Comparison of ENCODE assay signal across 25 mouse cellular contexts in the genomic region with DNA sequence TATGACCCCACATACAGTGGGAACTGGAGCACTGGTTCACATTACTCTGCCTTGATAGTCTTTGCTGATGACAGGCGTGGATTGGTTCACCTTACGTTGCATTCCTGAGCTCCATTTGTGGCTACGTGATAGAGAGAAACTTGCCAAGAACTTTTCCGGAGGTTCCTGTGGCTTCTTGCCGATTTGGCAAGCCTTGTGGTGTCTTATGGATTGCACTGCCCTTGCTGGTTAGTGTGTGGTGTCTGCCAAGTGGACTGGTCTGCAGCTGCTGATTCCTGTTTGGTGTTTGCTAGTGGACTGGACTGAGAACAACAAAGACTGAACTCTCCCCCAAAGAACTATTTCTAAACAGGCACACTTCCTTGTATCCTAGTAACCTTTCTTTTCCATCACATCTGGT. TPM values are rescaled to one million over a fixed set of nuclear protein-coding genes. Genes with fewer than 3 reads are reported as not detected.
DNase-seq lines count a peak whose midpoint lies in the region; ATAC-seq lines count a peak whose summit lies in the region.
"Had no signal": no experiment of that assay in that cellular context is flagged by ENCODE, and none has a peak within 500 bp of the region (broad histone marks: within the 10 kb centered on the region; RNA-seq: fewer than 3 reads in every experiment).

No protein-coding gene starts in this region.

- no peak overlapping the region for H3K27ac ChIP-seq in forebrain, embryonic 14.5 days (ENCODE audit: low read depth, low read length)
- H3K27ac ChIP-seq in midbrain, embryonic 14.5 days (replicated peaks; ENCODE audit: low read depth, low read length): no peak overlapping the region
- H3K27ac ChIP-seq: embryonic facial prominence, embryonic 13.5 days; embryonic facial prominence, embryonic 15.5 days; forebrain, embryonic 10.5 days; forebrain, embryonic 12.5 days; forebrain, embryonic 15.5 days had no signal

- H3K27me3 ChIP-seq in forebrain, embryonic 14.5 days (replicated peaks; ENCODE audit: control insufficient read depth, insufficient read depth, low read length): no peaks in the 10 kb centered on the region
- H3K27me3 ChIP-seq in midbrain, embryonic 14.5 days (ENCODE audit: control insufficient read depth, insufficient read depth, low read length): no peaks in the 10 kb centered on the region
- H3K27me3 ChIP-seq: Patski had no signal

- no peak overlapping the region for H3K9ac ChIP-seq in forebrain, embryonic 14.5 days (ENCODE audit: low read length)
- H3K9ac ChIP-seq in midbrain, embryonic 14.5 days (replicated peaks; ENCODE audit: low read length): no peak overlapping the region
- H3K9ac ChIP-seq: embryonic facial prominence, embryonic 13.5 days; embryonic facial prominence, embryonic 15.5 days; forebrain, embryonic 12.5 days; forebrain, embryonic 15.5 days; forebrain, postnatal 0 days had no signal

- no peaks in the 10 kb centered on the region for H3K9me3 ChIP-seq in forebrain, embryonic 14.5 days (replicated peaks; ENCODE audit: control insufficient read depth, low read length)
- H3K9me3 ChIP-seq in midbrain, embryonic 14.5 days (ENCODE audit: control insufficient read depth, low read length): no peaks in the 10 kb centered on the region
- H3K9me3 ChIP-seq: embryonic facial prominence, embryonic 13.5 days; embryonic facial prominence, embryonic 15.5 days; forebrain, embryonic 10.5 days; forebrain, embryonic 12.5 days; forebrain, embryonic 15.5 days had no signal

- WGBS in forebrain, embryonic 14.5 days: 86% methylated on average over 5 of the region's 5 CpGs
- WGBS in midbrain, embryonic 14.5 days: 88% methylated on average over 5 of the region's 5 CpGs

- H3K4me3 ChIP-seq in forebrain, embryonic 14.5 days (ENCODE audit: low read depth, low read length): no peak overlapping the region
- no peak overlapping the region for H3K4me3 ChIP-seq in midbrain, embryonic 14.5 days (replicated peaks; ENCODE audit: low read depth, low read length)
- H3K4me3 ChIP-seq: embryonic facial prominence, embryonic 13.5 days; embryonic facial prominence, embryonic 15.5 days; erythroblast, embryonic 14.5 days; forebrain, embryonic 10.5 days; forebrain, embryonic 12.5 days; forebrain, embryonic 15.5 days had no signal

- no peak overlapping the region for H3K4me2 ChIP-seq in forebrain, embryonic 14.5 days (ENCODE audit: low read length)
- H3K4me2 ChIP-seq in midbrain, embryonic 14.5 days (ENCODE audit: low read length): no peak overlapping the region
- H3K4me2 ChIP-seq: embryonic facial prominence, embryonic 13.5 days; embryonic facial prominence, embryonic 15.5 days; forebrain, embryonic 12.5 days; forebrain, embryonic 15.5 days had no signal

- no peaks in the 10 kb centered on the region for H3K4me1 ChIP-seq in forebrain, embryonic 14.5 days (ENCODE audit: control insufficient read depth, insufficient read depth, low read length)
- H3K4me1 ChIP-seq in midbrain, embryonic 14.5 days (ENCODE audit: control insufficient read depth, insufficient read depth, low read length): no peaks in the 10 kb centered on the region
- H3K4me1 ChIP-seq: forebrain, embryonic 12.5 days; forebrain, embryonic 15.5 days had no signal

- H3K36me3 ChIP-seq in forebrain, embryonic 14.5 days (ENCODE audit: control insufficient read depth, insufficient read depth, low read length): no peaks in the 10 kb centered on the region
- no peaks in the 10 kb centered on the region for H3K36me3 ChIP-seq in midbrain, embryonic 14.5 days (ENCODE audit: control insufficient read depth, insufficient read depth, low read length)
- H3K36me3 ChIP-seq: embryonic facial prominence, embryonic 13.5 days; embryonic facial prominence, embryonic 15.5 days; forebrain, embryonic 10.5 days; forebrain, embryonic 12.5 days; forebrain, embryonic 15.5 days had no signal

- no peak for ATAC-seq in forebrain, embryonic 14.5 days
- ATAC-seq in midbrain, embryonic 14.5 days (ENCODE audit: low FRiP score, low TSS enrichment): no peak
- ATAC-seq: activated CD4-positive, CD25-positive, alpha-beta regulatory T cell, adult 4 months; forebrain, embryonic 15.5 days; forebrain, postnatal 0 days; Patski had no signal

- DNase-seq in 3134 (ENCODE audit: extremely low read depth, insufficient read length, low spot score): peak; percentile 54
- peak; percentile 56 for DNase-seq in 3T3-L1 (ENCODE audit: low read depth, low spot score)
- DNase-seq in adipocyte (ENCODE audit: low spot score): peak; percentile 74
- no peak for DNase-seq in forebrain, embryonic 14.5 days (ENCODE audit: low spot score)
- no peak for DNase-seq in midbrain, embryonic 14.5 days
- DNase-seq: adrenal gland, adult 2 months; adrenal gland, postnatal 10 days; adrenal gland, postnatal 25 days; cerebellum, adult 11 months; cerebellum, adult 18-20 months; cerebellum, adult 8-10 months; cerebellum, adult 9-11 months; cerebellum, postnatal 14 days; cerebellum, postnatal 36 days; embryo, embryonic 11 days; forebrain, postnatal 0 days had no signal

RNA-seq across cellular contexts. Expression of a gene that starts 21.3 kb away (rescaled TPM):
- polyA plus RNA-seq in forebrain, embryonic 14.5 days (2014; fragmentation: Nextera tagmentation; extraction: Ambion mirVana): 64.4 and 73.5 TPM in 2 replicates
- polyA plus RNA-seq in midbrain, embryonic 14.5 days (2014; fragmentation: Nextera tagmentation; extraction: Ambion mirVana): 49.8 and 60.4 TPM in 2 replicates

RNA-seq across cellular contexts. Expression of a gene that starts 39.9 kb away (rescaled TPM):
- polyA plus RNA-seq in forebrain, embryonic 14.5 days (2014; fragmentation: Nextera tagmentation; extraction: Ambion mirVana): 0.28 and 0.34 TPM in 2 replicates
- polyA plus RNA-seq in midbrain, embryonic 14.5 days (2014; fragmentation: Nextera tagmentation; extraction: Ambion mirVana): 2.2 and 2.4 TPM in 2 replicates
- polyA plus RNA-seq: activated CD4-positive, CD25-positive, alpha-beta regulatory T cell, adult 4 months; adrenal gland, adult 2 months; C2C12; embryonic facial prominence, embryonic 13.5 days; embryonic facial prominence, embryonic 15.5 days; erythroblast, embryonic 14.5 days; Patski had no signal

RNA-seq across cellular contexts. Expression of a gene that starts 48.2 kb away (rescaled TPM):
- 628 and 893 TPM in 2 replicates for polyA plus RNA-seq in forebrain, embryonic 14.5 days (2014; fragmentation: Nextera tagmentation; extraction: Ambion mirVana)
- polyA plus RNA-seq in midbrain, embryonic 14.5 days (2014; fragmentation: Nextera tagmentation; extraction: Ambion mirVana): 532 and 742 TPM in 2 replicates

RNA-seq across cellular contexts. Expression of a gene that starts 55.4 kb away (rescaled TPM):
- 216 and 221 TPM in 2 replicates for polyA plus RNA-seq in forebrain, embryonic 14.5 days (2014; fragmentation: Nextera tagmentation; extraction: Ambion mirVana)
- polyA plus RNA-seq in midbrain, embryonic 14.5 days (2014; fragmentation: Nextera tagmentation; extraction: Ambion mirVana): 166 and 208 TPM in 2 replicates

Comparison
In these comparisons a context has a peak if more than half of its experiments do, and no peak if none do; other contexts are left out.
1. DNase-seq: peak in 3134 (single experiment), 3T3-L1 (single experiment) and adipocyte (single experiment); none in forebrain, embryonic 14.5 days (single experiment) and midbrain, embryonic 14.5 days (single experiment).